Mouse (Mus musculus) CH12F3 (cell line): ENCODE data around the gene Ttll11.

ENCODE experiments used
- in situ Hi-C: fragments of 300-500 bp; cut with MboI; formaldehyde crosslinking; loops from 2 replicates; pipeline ENCODE4 v1.14.3; 2020; ENCODE audit warnings: low sequenced_read_pairs

The Ttll11 gene

DNA sequence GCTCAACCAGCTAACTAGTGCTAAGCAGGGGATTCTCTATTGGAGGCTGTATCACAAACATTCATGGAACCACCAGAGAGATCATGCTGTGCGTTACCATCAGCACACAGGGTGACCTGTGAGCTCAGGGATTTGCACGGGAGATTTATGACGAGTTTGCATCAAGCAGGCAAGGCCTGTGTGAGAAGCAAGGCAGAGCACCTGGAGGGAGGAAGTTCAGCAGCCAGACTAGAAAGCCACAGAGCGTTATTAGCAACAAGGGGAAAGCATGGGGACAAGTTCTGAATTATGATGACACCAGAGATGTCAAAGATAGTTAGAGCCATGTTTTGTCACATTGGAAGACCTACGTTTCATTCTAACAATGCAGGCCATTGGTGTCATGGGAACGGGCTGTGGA is 72.1 kb downstream of the Ttll11 start:
- in situ Hi-C loops, result loop anchor here (5.0 to 10.0 kb wide), 2 partner anchors 255 to 363 kb away; no protein-coding TSS in a partner anchor

DNA sequence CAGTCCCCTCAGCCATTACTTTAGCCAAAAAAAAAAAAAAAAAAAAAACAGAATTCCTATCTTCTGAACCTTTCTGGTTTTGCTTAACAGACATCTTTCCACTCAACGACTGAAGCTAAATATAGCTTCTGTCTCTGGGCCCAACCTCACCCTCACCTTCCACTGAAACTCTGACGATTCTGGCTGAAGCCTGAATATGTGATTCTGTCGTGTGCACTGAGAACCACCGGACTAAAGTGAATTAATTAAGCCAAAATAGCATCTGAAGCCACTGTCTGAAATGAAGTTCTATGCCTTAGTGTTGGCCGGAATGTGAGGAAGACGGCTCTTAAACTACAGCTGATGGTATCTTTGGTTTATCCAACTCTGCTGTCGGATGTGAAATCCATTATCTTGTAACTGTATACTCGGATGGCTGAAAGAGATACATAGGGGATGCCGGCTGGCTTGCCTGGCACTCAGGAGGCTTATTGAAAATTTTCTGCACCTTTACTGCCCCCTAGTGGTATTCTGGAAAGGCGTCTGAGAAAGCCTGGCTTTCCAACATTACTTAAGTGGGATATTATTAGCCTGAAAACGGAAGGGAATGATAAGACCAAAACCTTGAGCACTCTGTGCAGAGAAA is 73.4 kb downstream of the Ttll11 start:
- in situ Hi-C loops, result loop anchor here (5.0 to 10.0 kb wide), 2 partner anchors 254 to 361 kb away; no protein-coding TSS in a partner anchor

DNA sequence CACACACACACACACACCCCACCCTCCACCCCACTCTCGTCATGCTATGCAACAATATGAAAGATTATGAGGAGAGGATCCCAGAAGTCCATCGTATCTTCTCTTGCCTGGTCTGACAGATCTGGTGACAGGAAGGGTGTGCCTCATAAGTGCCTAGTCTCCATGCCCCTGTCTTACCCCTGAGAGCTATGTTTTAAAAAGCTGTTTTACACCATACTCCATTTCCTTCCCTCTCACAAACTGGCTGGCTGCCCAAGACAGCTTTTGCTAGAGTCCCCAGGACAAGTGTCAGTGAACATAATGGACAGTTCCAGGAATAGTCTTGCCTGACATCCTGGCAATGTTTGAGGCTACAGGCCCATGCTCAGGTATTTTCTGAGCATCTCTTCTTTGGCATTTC is 78.9 kb downstream of the Ttll11 start:
- in situ Hi-C loops, result loop anchor here (10.0 kb wide), 1 partner anchor 356 kb away; no protein-coding TSS in a partner anchor

DNA sequence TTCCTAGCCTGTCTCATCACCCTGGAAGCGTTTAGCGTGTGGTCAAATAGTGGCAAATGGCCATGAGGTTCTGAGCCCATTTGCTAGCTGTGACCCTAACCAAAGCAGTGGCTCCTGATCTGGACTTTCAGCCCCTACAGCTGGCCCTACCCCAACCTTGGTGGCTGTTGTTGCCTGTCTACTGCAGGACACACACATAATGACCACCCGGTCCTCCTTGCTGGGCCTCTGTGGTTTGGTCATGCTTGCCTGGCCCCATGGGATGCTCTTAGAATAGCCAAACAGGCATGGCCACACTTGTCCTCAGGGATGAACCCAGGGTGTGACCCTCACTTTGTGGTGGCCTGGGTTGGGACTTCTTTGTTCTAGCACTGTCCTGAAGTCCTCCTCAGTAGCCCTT is 80.0 kb downstream of the Ttll11 start:
- in situ Hi-C loops, result loop anchor here (10.0 kb wide), 1 partner anchor 355 kb away; no protein-coding TSS in a partner anchor

DNA sequence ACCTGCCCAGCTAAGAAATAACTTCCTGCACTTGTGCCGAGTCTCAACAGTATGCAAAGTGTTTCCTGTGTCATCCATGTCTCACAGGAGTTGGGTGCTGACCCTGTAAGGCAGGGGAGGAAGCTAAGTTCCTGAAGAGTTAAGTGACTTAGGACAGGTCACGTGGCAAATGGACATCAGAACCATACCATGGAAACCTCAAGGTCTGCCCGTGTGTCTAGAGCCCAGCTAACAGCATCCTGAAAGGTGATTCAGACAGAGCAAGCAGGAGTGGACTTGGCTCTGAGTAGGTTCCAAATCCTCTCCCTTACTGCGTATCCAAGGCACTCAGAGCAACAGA is 80.6 kb downstream of the Ttll11 start:
- in situ Hi-C loops, result no loop called here

DNA sequence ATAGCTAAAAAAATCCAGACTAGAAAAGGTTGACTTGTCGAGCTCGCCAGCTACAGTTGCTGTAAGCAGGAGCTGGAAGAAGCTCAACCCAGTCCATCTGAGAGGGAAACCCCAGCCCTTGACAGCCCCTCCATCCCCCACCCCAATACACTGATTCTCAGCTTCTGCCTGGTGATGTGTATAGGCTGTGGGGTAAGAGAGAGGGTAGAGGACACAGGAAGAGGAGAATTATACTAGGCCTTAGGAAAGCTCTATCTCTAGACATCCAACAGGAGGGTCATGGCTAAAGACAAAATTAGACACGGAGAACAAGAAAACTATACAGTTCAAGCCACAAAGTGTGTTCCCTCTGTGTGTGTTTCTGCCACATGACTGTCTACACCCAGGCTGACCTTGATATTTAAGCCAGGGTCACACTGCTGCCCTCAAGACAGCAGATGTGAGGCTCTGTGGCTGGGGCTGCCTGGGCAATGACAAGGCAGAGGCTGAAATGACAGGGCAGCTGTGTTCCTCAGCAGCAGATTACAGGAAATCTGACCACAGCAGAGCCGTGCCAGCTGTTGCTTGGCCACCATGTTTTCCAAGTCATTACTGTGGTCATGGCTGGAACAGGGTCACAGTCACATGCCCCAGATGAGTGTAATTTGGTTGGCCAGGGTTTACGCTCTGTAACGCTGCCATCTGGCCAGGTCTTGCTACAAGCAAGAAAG is 81.1 kb downstream of the Ttll11 start:
- in situ Hi-C loops, result no loop called here

DNA sequence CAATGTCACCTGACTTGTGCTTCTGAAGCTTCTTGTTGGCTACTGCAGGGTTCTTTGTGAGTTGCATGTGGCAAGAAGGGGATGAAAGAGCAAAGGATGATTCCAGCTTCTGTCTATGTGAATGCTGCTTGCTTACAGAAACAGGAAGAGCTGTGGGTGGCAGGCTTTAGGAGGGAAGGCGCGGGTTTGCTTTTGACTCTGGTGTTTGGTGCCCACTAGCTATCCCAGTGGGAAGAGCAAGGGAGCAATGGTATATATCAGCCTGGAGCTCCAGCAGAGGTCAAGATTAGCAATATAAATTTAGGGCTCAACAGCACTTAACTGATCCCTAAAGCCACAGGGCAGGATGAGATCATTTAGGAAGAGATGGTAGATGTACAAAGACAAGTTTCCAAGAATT is 82.6 kb downstream of the Ttll11 start:
- in situ Hi-C loops, result no loop called here

DNA sequence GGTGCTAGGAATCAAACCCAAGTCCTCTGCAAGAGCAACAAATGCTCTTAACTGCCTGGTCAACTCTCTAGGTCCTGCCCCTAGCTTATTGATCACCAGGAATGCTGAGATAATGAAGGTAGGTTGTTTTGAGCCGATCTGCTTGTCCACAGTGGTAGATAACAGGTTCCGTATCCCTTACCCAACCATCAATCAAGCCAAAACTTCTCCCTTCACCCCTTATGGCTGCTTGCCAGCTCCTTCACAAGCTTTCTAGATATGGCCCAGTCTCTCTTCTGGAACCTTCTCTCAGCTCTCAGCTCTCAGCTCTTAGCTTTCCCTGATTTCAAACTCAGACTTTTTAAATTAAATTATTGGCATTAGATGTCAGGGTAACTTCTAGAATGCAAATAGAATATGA is 85.2 kb downstream of the Ttll11 start:
- in situ Hi-C loops, result no loop called here

DNA sequence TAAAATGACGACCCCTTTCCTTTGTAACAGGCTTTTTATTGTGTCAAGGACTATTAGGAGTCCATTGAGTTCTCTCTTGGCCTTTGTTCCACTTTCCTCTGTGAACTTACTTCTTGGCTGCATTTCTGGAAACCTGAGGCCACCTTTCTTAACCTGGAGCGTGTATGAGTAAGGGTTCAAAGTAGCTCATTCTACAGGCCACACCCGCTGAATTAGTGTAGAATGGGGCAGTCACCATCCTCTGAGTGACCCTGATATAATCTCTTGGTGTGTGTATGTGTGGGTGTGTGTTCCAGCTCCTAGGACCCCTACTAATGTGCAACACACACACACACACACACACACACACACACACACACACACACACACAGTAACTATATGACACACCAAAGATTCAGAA is 89.1 kb downstream of the Ttll11 start:
- in situ Hi-C loops, result no loop called here

DNA sequence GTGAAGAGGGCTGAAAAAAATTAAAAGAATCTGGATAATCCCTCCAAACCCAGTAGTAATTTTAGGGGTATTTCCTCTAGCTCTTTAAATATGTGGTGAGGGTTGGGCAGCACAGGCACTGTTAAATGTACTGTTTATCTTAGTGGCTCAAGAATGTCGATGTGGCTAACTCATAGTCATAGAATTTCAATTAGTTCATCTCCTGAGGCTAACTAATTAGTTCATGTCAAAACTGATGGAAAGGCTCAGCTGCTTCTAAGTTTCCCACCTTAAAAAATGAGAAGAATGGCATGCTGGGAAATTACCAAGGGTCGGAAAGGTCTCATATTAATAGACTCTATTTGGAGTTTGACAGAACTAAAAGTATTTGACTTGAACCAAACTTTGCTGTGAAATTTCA is 89.9 kb downstream of the Ttll11 start:
- in situ Hi-C loops, result no loop called here

DNA sequence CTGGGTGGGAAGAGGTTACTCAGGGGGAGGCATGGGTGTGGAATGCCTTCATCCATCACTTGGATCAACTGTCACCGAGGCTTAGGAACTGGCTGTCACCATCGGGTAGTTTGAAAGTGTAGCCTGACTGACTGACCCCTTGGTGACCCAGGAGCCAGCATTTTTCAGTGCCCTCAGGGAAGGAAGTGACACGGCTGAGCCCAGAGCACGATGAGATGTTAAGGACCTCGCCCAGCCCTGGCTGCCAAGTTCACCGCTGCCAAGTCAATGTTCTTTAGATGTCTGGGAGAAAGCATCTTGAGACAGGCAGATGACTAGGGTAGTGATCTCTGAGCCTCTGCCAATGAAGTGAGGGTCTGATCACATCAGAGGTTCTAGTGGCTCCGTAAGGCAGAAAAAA is 95.4 kb downstream of the Ttll11 start:
- in situ Hi-C loops, result no loop called here

DNA sequence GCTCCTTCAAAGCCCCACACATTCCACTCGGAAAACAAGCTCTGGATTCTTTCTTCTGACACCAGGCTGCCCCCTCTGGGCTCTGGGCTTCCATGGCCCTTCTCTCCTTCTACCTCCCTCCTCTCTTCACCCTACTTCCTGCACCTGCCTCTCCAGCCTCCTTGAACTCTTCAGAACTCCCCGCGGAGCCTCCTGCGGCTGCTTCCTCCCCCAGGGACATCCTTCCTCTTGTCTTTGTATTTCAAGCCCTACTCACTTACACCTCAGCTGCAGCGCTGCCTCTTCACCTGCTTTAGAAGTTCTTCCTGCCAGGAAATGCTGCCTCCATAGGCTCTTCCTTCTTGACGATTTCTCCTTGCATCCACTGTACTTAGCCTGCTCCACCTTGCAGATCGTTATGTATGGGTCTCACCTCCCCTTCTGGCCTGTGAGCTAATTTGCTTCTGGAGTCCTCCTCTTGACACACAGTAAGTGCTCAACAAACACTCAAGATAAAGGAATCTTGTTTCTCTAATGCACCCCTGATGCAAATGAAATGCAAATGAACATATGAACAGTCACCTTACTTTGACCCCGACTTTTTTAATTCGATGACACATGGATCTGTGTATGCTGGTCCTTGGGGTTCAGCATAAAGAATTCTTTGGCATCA is 97.3 kb downstream of the Ttll11 start:
- in situ Hi-C loops, result no loop called here

DNA sequence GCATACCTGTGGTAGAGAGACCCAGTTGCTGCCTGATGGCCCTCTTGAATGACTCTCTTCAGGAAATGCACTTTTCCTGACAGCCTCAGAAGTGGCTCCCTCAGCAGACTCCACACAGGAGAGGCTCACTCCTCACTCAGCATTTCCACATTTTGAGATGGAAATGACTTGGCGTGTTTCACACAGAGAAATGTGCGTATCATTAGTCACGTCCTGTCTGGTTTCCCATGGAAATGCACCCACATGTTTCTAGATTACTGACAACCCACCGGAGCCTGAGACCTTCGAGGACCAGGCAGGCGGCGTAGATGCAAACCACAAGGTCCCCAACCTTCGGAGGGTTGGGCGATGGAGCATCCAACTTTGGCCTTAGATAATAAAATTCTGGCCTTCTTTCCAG is 97.8 kb downstream of the Ttll11 start:
- in situ Hi-C loops, result no loop called here

DNA sequence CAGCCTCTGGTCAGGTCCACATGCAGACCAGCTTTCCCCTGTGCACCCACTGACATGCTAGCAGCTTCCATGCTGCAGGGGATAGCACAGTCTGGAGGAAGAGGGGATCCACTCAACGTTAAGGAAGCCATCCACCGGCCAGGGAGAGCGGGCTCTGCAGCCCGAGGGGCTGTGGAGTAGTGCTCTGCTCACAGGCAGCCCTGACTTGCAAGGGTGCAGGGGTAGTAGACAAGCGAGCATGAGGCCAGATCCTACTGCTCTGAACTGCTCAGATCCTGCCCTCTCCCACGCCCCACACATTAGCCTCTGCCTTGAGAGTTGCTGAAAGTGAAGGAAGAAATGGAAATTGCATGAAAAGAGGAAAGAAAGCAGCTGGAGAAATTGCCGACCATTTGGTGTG is 99.4 kb downstream of the Ttll11 start:
- in situ Hi-C loops, result no loop called here

DNA sequence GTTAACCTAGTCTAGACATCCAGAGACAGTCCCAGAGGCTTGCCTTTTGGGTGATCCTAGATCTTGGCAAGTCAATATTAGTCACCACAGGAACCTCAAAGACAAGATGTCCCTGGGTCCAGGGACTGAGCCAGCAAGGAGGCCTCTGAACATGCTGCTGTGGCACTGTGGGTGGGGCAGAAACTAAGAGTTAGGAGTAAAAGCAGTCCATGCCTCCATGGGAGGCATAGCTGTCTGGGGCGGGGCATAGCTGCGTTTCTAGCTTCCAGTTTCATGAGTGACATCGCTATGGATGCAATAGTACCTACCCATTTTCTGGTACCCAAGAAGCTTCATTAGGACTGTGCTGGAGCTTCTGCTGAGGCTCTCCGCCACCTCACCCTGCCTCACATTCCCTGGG is 99.8 kb downstream of the Ttll11 start:
- in situ Hi-C loops, result no loop called here

DNA sequence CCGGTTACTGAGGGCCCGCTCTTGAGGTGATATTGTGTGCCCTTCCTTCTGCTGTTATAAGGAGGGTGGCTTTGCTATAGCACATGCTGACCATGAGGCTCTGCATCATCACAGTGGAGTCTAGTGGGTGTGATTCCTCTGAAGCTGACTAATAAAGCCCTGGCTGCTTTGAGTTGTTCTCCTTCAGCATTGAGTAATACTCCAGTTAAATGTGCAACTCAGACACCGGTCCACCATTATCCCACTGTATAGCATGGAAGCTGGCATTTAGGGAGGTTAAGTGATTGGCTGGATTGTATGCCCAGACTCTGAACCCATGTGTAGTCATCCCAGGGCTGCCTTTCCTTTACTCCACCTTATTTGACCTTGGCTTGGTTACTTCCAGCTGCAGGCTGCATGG is 101.2 kb downstream of the Ttll11 start:
- in situ Hi-C loops, result no loop called here

DNA sequence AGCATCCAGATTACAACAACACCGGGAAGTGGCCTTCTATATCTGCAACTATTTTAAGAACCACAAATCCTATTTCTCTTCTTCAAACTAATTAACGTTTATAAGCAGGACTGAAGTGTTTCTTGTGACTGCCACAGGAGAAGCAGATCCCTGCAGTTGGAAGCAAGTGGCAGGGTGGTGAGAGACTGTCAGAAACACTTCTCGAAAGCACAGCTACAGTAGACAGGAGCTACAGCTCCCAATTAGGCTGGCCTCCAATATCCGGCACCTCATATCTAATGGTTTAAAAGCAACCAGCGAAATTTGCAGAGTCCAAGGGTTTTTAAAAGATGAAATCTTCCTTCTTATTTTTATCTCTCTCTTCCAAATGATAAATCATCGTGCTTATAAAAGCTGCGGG is 104.1 kb downstream of the Ttll11 start:
- in situ Hi-C loops, result no loop called here

DNA sequence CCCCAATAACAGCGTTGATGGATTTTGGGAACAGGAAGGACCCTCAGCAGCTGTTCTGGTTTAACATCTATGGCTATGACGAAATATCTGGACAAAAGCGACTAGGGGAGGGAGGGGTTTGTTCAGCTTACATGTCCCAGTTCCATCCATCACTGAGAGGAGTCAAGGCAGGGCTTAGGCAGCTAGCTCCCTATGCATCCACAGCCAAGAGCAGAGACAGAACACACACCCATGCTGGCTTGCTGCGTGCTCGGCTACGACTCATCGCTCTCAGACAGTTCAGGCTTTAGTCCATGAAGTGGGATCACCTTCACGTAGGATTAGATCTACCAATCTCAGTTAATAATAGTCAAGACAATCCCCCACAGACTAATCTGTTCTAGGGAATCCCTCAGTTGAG is 105.3 kb downstream of the Ttll11 start:
- in situ Hi-C loops, result no loop called here

DNA sequence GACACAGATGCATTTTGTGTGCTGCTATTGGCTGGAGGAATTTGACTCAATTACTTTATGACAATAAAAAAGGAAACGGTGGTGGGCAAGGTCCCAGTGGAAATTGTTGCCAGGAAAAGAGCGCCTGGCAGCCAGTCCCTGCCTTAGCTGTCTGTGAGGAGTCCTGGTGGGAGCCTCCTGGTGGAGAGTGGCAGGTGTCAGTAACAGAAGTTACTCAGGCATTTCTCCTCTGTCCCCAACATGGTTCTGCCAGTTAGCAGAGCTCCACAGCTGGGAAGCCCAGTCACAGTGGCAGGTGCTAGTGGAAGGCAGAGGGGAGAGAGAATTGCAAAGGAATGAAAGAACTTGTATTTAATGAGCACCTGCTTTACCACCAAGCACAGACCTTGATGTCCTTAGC is 110.5 kb downstream of the Ttll11 start:
- in situ Hi-C loops, result no loop called here

DNA sequence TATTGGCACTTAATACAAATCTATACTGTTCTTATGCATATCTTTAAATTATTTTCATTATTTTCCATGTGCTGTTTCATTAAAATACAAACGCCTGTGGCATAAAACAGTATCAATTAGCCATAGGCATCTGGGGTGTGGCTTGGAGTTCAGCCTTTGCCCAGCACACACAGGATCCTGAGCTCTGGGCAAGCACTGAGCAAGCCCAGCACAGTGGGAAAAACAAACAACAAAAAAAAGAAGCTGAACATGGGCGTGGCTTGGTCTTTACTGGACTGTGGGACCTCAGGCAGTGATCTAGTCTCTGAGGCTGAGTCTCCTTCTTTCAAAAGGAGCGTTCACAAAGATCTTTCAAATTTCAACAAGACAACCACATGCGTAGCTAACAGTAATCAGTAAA is 116.4 kb downstream of the Ttll11 start:
- in situ Hi-C loops, result no loop called here

DNA sequence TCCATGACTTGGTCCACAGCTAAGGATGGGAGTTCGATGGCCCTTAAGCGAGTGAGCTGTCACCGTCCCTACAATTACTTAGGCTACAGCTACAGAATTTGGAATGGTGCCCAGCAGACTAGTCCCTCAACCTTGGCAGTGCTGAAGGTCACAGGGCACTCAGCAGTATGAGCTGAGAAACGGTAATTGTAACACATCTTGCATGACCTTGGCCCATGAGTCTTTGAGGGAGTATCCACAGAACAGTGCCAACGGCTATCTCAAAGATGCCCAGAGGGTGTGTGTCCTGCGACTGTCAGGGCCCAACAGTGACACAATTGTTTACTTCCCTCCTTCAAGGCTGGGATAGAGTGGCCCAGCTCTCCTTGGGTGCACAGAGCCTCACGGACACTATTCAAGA is 118.5 kb downstream of the Ttll11 start:
- in situ Hi-C loops, result no loop called here

DNA sequence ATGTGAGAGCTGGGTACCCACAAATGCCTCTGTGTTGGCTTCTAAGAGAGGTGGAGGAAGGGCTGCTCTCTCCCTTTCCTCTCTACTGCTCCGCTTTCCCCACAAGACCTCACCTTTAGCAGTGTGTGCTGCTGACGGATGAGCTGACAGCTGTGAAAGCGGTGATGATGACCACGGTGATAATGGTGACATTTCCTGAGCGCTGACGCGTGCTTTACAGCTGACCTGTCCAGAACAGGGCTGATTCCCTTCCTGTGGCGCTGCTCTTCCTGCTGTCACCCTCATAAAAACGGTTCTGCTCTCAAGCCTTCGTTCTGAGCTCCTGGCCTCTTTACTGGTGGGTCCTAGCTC is 119.3 kb downstream of the Ttll11 start:
- in situ Hi-C loops, result no loop called here
